Mouse (Mus musculus) small intestine, adult 10 weeks (tissue): ENCODE data around the gene Fancl. TPM values are rescaled to one million over a fixed set of nuclear protein-coding genes. Genes with fewer than 3 reads are reported as not detected.

Source experiments
- polyA plus RNA-seq: library from polyadenylated mRNA; stranded (reverse); fragments of 350-450 nt; fragmentation: Illumina TruSeq; extraction: RNeasy Lipid Tissue Mini Kit (QIAGEN cat#74804); gene quantifications from one replicate; pipeline ENCODE4 v1.2.3, GENCODE M21; 2014; ENCODE audit warnings: low replicate concordance

Fancl gene
- 9.6 TPM for polyA plus RNA-seq

DNA sequence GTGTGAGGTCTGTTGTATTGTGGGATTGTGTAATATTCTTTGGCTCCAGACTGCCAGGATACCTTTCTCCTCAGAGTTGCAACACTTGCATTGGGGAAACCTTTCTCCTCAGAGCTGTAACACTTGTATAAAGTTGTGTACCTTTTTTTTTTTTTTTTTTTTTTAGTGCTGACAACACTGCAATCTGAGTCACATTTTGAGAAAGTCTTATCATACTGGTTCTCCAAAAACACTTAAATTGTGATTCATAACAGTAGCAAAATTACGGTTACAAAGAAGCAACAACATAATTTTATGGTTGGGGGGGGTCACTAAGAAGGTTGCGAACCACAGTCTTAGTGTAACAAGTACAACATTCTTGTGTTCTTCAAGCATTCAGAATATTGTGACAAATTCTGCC lies at the start of gene Fancl:
Gene Fancl, plus strand, starts transcription at position 165 of the 400 bp plus-strand sequence.

Other genes starting within 250 kb of the Fancl start
- not detected for gene 5730522E02Rik, start 175.4 kb upstream of the Fancl start, polyA plus RNA-seq
- gene Gm6899, start 207.1 kb downstream of the Fancl start, polyA plus RNA-seq, result not detected
- 17.2 TPM for gene Vrk2, start 207.9 kb downstream of the Fancl start, polyA plus RNA-seq